19 mouse cellular contexts compared by ENCODE assay signal in the genomic region with DNA sequence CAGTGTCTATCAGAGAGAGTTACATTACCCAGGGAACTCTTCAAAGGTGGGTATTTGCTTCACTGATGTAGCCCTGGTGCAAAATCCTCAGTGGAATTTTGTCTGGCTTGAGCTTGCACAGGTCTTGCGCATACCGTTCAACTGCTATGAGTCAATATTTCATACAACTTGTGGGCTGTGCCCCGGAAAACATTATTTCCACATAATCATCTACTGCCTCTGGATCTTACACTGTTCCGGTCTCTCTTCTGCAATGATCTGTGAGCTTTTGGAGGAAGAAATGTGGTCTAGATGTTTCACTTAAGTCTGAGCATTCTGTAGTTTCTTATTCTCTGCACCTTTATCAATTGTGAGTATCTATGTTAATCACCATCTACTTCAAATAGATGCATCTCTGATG.
"Had no signal": no experiment of that assay in that cellular context is flagged by ENCODE, and none has a peak within 500 bp of the region (broad histone marks: within the 10 kb centered on the region; RNA-seq: fewer than 3 reads in every experiment).

No protein-coding gene starts in this region.

- H3K4me3 ChIP-seq: midbrain, embryonic 10.5 days; midbrain, embryonic 12.5 days; myocyte; neural tube, embryonic 13.5 days; neural tube, embryonic 15.5 days had no signal

- H3K27ac ChIP-seq: midbrain, embryonic 10.5 days; midbrain, embryonic 12.5 days; neural tube, embryonic 13.5 days; neural tube, embryonic 15.5 days had no signal

- ATAC-seq: midbrain, embryonic 16.5 days had no signal

- DNase-seq: lung, adult 18-20 months; lung, embryonic 14.5 days; lung, postnatal 10 days; lung, postnatal 4 days; midbrain, embryonic 14.5 days; retina, postnatal 1 day; right cerebral cortex, adult 18-20 months; right cerebral cortex, postnatal 25 days; right cerebral cortex, postnatal 4 days; spleen, adult 18-20 months; thymus, adult 18-20 months; thymus, postnatal 14 days; thymus, postnatal 4 days had no signal
